12 mouse cellular contexts compared by ENCODE assay signal in the genomic region with DNA sequence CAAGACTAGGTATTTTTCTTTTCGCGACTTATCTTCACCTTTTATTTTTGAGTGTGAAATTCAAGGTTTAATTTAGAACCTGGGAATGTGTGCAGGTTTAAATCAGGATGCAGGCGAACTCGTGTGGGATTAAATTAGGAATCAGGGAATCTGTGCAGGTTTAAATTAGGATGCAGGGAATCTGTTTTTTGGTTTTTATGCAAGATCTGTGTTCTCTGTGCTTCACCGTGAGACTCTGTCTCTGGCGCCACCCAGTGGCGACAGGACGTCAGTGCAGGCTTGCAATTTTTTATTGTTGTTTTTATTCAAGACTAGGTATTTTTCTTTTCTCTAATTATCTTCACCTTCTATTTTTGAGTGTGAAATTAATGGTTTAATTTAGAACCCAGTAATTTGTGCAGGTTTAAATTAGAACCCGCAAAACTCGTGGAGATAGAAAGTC. TPM values are rescaled to one million over a fixed set of nuclear protein-coding genes. Genes with fewer than 3 reads are reported as not detected.
A peak's percentile ranks its signal among the peaks of the same experiment; 100 is the strongest.
DNase-seq lines count a peak whose midpoint lies in the region; ATAC-seq lines count a peak whose summit lies in the region.
"Not testable (repeated sequence)": the region's sequence is repeated elsewhere in the genome, so short reads cannot be mapped to it uniquely, and the experiment has no call there.
"Had no signal": no experiment of that assay in that cellular context is flagged by ENCODE, and none has a peak within 500 bp of the region (broad histone marks: within the 10 kb centered on the region; RNA-seq: fewer than 3 reads in every experiment).

No protein-coding gene starts in this region.

- WGBS in midbrain, embryonic 11.5 days = 57% methylated on average over 10 of the region's 10 CpGs

- peak; percentile 77 for DNase-seq in CD4-positive helper T cell, adult 2 months (ENCODE audit: low read depth, low spot score)
- peak; percentile 98 for DNase-seq in brain, adult 2 months (ENCODE audit: low read depth, low spot score)
- peak; percentile 64 for DNase-seq in embryo, embryonic 10 days (ENCODE audit: low spot score)
- DNase-seq in hindlimb bud, embryonic 11.5 days (ENCODE audit: extremely low spot score, low read depth, low spot score) = peak; percentile 100
- DNase-seq in left cerebral cortex, adult 18-20 months (ENCODE audit: low spot score in 2 of 2) = peak; percentile 12 to 77
- peak; percentile 97 for DNase-seq in midbrain, embryonic 11.5 days (ENCODE audit: low spot score, missing footprints)
- peak; percentile 70 for DNase-seq in spleen, adult 12 weeks (ENCODE audit: low spot score)

- H3K4me3 ChIP-seq in midbrain, embryonic 11.5 days (ENCODE audit: low read depth, low read length) = not testable (repeated sequence)

- H3K27me3 ChIP-seq in midbrain, embryonic 11.5 days (ENCODE audit: control insufficient read depth, insufficient read depth, low read length) = not testable (repeated sequence)

- not testable (repeated sequence) for H3K9me3 ChIP-seq in midbrain, embryonic 11.5 days (ENCODE audit: control insufficient read depth, low read length)

- not testable (repeated sequence) for H3K36me3 ChIP-seq in midbrain, embryonic 11.5 days (ENCODE audit: control insufficient read depth, insufficient read depth, low read length)

- H3K4me1 ChIP-seq in midbrain, embryonic 11.5 days (ENCODE audit: control insufficient read depth, insufficient read depth, low read length) = not testable (repeated sequence)

- peak; percentile 92 for ATAC-seq in frontal cortex, adult (ENCODE audit: low TSS enrichment)
- peak; percentile 65; the same call in 1 of the 2 replicates for ATAC-seq in midbrain, embryonic 11.5 days (ENCODE audit: low FRiP score)

- not testable (repeated sequence) for H3K9ac ChIP-seq in midbrain, embryonic 11.5 days (ENCODE audit: low read length)

- not testable (repeated sequence) for H3K27ac ChIP-seq in midbrain, embryonic 11.5 days (ENCODE audit: low read depth, low read length)

- H3K4me2 ChIP-seq in midbrain, embryonic 11.5 days = not testable (repeated sequence)

RNA-seq across cellular contexts. Expression of a gene that starts 22.5 kb away (rescaled TPM):
- not detected for total RNA-seq in left cerebral cortex, adult 18-20 months (2021)
- not detected in 2 replicates for polyA plus RNA-seq in midbrain, embryonic 11.5 days (2014; fragmentation: Nextera tagmentation; extraction: Ambion mirVana)
- total RNA-seq: heart, adult 2 months had no signal
- polyA plus RNA-seq: embryonic facial prominence, embryonic 12.5 days; heart, adult 2 months; liver, embryonic 16.5 days; neural tube, embryonic 12.5 days had no signal

RNA-seq across cellular contexts. Expression of a gene that starts 52.4 kb away (rescaled TPM):
- total RNA-seq in left cerebral cortex, adult 18-20 months (2021) = not detected
- polyA plus RNA-seq in midbrain, embryonic 11.5 days (2014; fragmentation: Nextera tagmentation; extraction: Ambion mirVana) = not detected in 2 replicates
- total RNA-seq: heart, adult 2 months had no signal
- polyA plus RNA-seq: embryonic facial prominence, embryonic 12.5 days; heart, adult 2 months; liver, embryonic 16.5 days; neural tube, embryonic 12.5 days had no signal

Comparison
In these comparisons a context has a peak if more than half of its experiments do, and no peak if none do; other contexts are left out.
1. DNase-seq: peak in every context shown above with its lines; median percentile 100 in hindlimb bud, embryonic 11.5 days; 98 in brain, adult 2 months; 97 in midbrain, embryonic 11.5 days; 77 in CD4-positive helper T cell, adult 2 months; 70 in spleen, adult 12 weeks; 64 in embryo, embryonic 10 days; 44 in left cerebral cortex, adult 18-20 months.